Mouse (Mus musculus): ENCODE data around the gene Sag.
A peak's percentile ranks its signal among the peaks of the same experiment; 100 is the strongest.

GRCm38 (mm10) chr1:87852081-87852790, 48.8 kb downstream of the Sag start:
- no peak for TF ChIP-seq POLR2A (IDR thresholded peaks at IDR 0.05; ENCODE audit: low read depth, low read length)
- no peak for TF ChIP-seq CTCF (conservative IDR thresholded peaks at IDR 0.05 in 1 of 2, IDR thresholded peaks at IDR 0.05 in 1 of 2; ENCODE audit: low read depth in 2 of 2, low read length in 2 of 2)
- no peak for TF ChIP-seq ELF1 (IDR thresholded peaks at IDR 0.05; ENCODE audit: low read depth, low read length)
- TF ChIP-seq EP300 (IDR thresholded peaks at IDR 0.05; ENCODE audit: low read length), result no peak
- TF ChIP-seq MAZ (IDR thresholded peaks at IDR 0.05; ENCODE audit: low read depth, low read length), result no peak
- TF ChIP-seq IRF4 (IDR thresholded peaks at IDR 0.05; ENCODE audit: low read depth, low read length), result 0 out of 2 replicates have a peak, but pooled peaks have one; percentile 25
- no peak for TF ChIP-seq USF2 (conservative IDR thresholded peaks at IDR 0.05; ENCODE audit: low read depth, low read length)
- TF ChIP-seq E2F4 (IDR thresholded peaks at IDR 0.05; ENCODE audit: insufficient replicate concordance, low read depth, low read length), result no peak
- TF ChIP-seq RAD21 (IDR thresholded peaks at IDR 0.05; ENCODE audit: low read depth, low read length), result no peak
- TF ChIP-seq TCF12 (IDR thresholded peaks at IDR 0.05; ENCODE audit: low read depth, low read length), result no peak
- no peak for TF ChIP-seq NELFE (IDR thresholded peaks at IDR 0.05; ENCODE audit: low read depth, low read length)
- TF ChIP-seq ZNF384 (IDR thresholded peaks at IDR 0.05; ENCODE audit: low read depth, low read length), result no peak
- TF ChIP-seq CHD1 (IDR thresholded peaks at IDR 0.05; ENCODE audit: low read depth, low read length), result no peak
